Mouse (Mus musculus): Measurements from ENCODE around the gene Foxa3.

DNA sequence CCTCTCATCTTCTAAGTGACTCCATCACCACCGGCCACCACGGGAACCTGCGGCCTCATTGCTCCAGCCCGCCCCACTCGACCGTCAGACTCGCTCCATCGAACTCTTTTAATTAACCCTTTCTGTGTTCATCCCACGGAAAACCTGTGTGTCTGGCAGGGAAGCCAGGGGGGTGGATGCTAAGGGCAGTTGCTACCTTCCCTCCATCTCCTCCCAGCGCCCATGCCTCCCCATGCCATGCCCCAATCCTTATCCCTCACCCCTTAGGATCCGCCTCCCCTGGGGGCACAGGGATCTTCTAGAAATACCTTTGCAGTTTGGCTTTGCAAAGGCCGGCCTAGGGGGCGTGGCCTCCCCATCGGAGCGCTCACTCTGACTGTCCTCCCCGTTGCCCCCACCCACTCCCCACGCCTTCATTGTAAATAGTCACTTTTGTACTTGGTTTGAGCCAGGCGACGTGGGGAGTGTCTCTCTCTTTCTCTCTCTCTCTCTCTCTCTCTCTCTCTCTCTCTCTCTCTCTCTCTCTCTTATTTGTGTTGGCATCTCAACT, 60.0 kb downstream of the Foxa3 start:
- TF ChIP-seq CTCF (IDR thresholded peaks at IDR 0.05; ENCODE audit: low read depth, low read length) (no peak), POLR2A (IDR thresholded peaks at IDR 0.05; ENCODE audit: borderline replicate concordance, low read depth, low read length) (no peak)
